Mouse (Mus musculus): Measurements from ENCODE around the gene Nme8.

DNA sequence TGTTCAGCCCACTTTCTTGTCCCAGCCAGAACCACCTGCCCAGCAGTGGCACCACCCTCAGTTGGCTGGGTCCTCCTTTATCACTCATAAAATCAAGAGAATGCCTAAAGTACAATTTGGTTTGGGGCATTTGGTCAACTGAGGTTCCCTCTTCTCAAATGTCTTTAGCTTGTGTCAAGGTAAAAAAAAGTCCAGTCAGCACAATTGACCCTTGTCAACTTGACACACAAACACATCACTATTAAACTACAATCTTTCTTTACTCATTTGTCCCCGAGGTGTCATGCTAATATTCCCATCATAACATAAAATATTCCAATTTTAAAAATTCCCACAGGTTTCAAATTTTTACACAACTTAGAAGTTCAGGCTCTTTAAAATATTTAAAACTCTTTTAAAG lies 83.3 kb downstream of the Nme8 start:
- TF ChIP-seq GATA1 (IDR thresholded peaks at IDR 0.05; ENCODE audit: borderline replicate concordance, low read length): no peak
- TF ChIP-seq FLI1 (IDR thresholded peaks at IDR 0.05; ENCODE audit: low read length): no peak
